Mouse (Mus musculus) lung, postnatal 10 days (tissue): ENCODE data around the gene Thbs2.

Source experiments
- DNase-seq: peaks from one replicate; pipeline ENCODE4 v3.0.0; 2021

Thbs2 gene

GRCm38 (mm10) chr17:14696281-14696795 is 2.3 kb upstream of the Thbs2 start:
- peak; percentile 52 for DNase-seq

- DNase-seq: no peak
Observed at GRCm38 (mm10) chr17:14693048-14693993, 714 bp downstream of the Thbs2 start.

GRCm38 (mm10) chr17:14691901-14692300 is 2.1 kb downstream of the Thbs2 start:
- peak; percentile 47 for DNase-seq

- no peak for DNase-seq
Observed at GRCm38 (mm10) chr17:14691197-14691596, 2.8 kb downstream of the Thbs2 start.

GRCm38 (mm10) chr17:14682836-14683235 is 11.2 kb downstream of the Thbs2 start:
- no peak for DNase-seq

GRCm38 (mm10) chr17:14681047-14681446 is 13.0 kb downstream of the Thbs2 start:
- DNase-seq: no peak

- no peak for DNase-seq
Observed at GRCm38 (mm10) chr17:14677198-14677597, 16.8 kb downstream of the Thbs2 start.

GRCm38 (mm10) chr17:14675517-14675916 is 18.5 kb downstream of the Thbs2 start:
- DNase-seq: no peak

GRCm38 (mm10) chr17:14672402-14672801 is 21.6 kb downstream of the Thbs2 start:
- DNase-seq: peak; percentile 85

GRCm38 (mm10) chr17:14667225-14667624 is 26.8 kb downstream of the Thbs2 start:
- DNase-seq: peak; percentile 43

- no peak for DNase-seq
Observed at GRCm38 (mm10) chr17:14666451-14666850, 27.6 kb downstream of the Thbs2 start.

- DNase-seq: no peak
Observed at GRCm38 (mm10) chr17:14663366-14663765, 30.7 kb downstream of the Thbs2 start.

- DNase-seq: no peak
Observed at GRCm38 (mm10) chr17:14662409-14662808, 31.6 kb downstream of the Thbs2 start.

- peak; percentile 16 for DNase-seq
Observed at GRCm38 (mm10) chr17:14659746-14660145, 34.3 kb downstream of the Thbs2 start.

GRCm38 (mm10) chr17:14658123-14658522 is 35.9 kb downstream of the Thbs2 start:
- no peak for DNase-seq

- DNase-seq: no peak
Observed at GRCm38 (mm10) chr17:14657123-14657522, 36.9 kb downstream of the Thbs2 start.

GRCm38 (mm10) chr17:14654981-14655380 is 39.1 kb downstream of the Thbs2 start:
- peak; percentile 33 for DNase-seq

- no peak for DNase-seq
Observed at GRCm38 (mm10) chr17:14652013-14652412, 42.0 kb downstream of the Thbs2 start.

GRCm38 (mm10) chr17:14647996-14648640 is 45.9 kb downstream of the Thbs2 start:
- DNase-seq: no peak

- DNase-seq: no peak
Observed at GRCm38 (mm10) chr17:14643996-14644395, 50.0 kb downstream of the Thbs2 start.

GRCm38 (mm10) chr17:14640351-14641115 is 53.5 kb downstream of the Thbs2 start:
- peak; percentile 90 for DNase-seq

GRCm38 (mm10) chr17:14635546-14636323 is 58.3 kb downstream of the Thbs2 start:
- no peak for DNase-seq
